Mouse (Mus musculus) liver, embryonic 13.5 days (tissue): ENCODE results near the gene Dip2b. TPM values are rescaled to one million over a fixed set of nuclear protein-coding genes. Genes with fewer than 3 reads are reported as not detected.
A peak's percentile ranks its signal among the peaks of the same experiment; 100 is the strongest.

Experiments used
- ATAC-seq: fragments of 200-750 bp; cut with Nextera tagmentation; 2 replicates; pipeline ENCODE4 v1.8.0; 2017; ENCODE audit warnings: low read depth, mild to moderate bottlenecking, moderate number of reproducible peaks, moderate library complexity
- DNase-seq: peaks from one replicate; pipeline ENCODE4 v3.0.0; 2022
- H3K27ac ChIP-seq: fragments of 300-500 bp; sonication (generic); 2 replicates; pipeline ENCODE4 v1.5.1; 2015; ENCODE audit warnings: moderate library complexity, mild to moderate bottlenecking, inconsistent platforms
- H3K27me3 ChIP-seq: fragments of 300-500 bp; sonication (generic); 2 replicates; pipeline ENCODE4 v1.6.1; 2015; ENCODE audit warnings: mild to moderate bottlenecking, inconsistent platforms
- H3K36me3 ChIP-seq: fragments of 300-500 bp; sonication (generic); 2 replicates; pipeline ENCODE4 v1.6.1; 2015; ENCODE audit warnings: mild to moderate bottlenecking, inconsistent platforms
- H3K4me1 ChIP-seq: fragments of 300-500 bp; sonication (generic); replicated peaks from 2 replicates; pipeline ENCODE4 v1.6.1; 2015; ENCODE audit warnings: inconsistent platforms
- H3K4me2 ChIP-seq: fragments of 300-500 bp; sonication (generic); 2 replicates; pipeline ENCODE4 v1.6.1; 2015; ENCODE audit warnings: inconsistent platforms, mild to moderate bottlenecking, moderate library complexity
- H3K4me3 ChIP-seq: fragments of 300-500 bp; sonication (generic); replicated peaks from 2 replicates; pipeline ENCODE4 v1.5.1; 2015; ENCODE audit warnings: mild to moderate bottlenecking, inconsistent platforms
- H3K9ac ChIP-seq: fragments of 300-500 bp; sonication (generic); 2 replicates; pipeline ENCODE4 v1.6.1; 2015; ENCODE audit warnings: mild to moderate bottlenecking, inconsistent platforms
- H3K9me3 ChIP-seq: fragments of 300-500 bp; sonication (generic); replicated peaks from 2 replicates; pipeline ENCODE4 v1.6.1; 2016; ENCODE audit warnings: inconsistent platforms
- WGBS: fragments of 180-500 bp; shearing (Covaris S2); methylation state at CpG from one replicate; pipeline ENCODE4 v1.1.7; 2015; ENCODE audit not compliant: insufficient replicate concordance; 5-methylcytosine and 5-hydroxymethylcytosine counted together
- polyA plus RNA-seq: library from polyadenylated mRNA; unstranded; fragments of >200 nt; fragmentation: Nextera tagmentation; extraction: Ambion mirVana; gene quantifications from 2 replicates; pipeline ENCODE4 v1.2.1, GENCODE M21; 2015

Gene Dip2b
- polyA plus RNA-seq, 1 experiment from 2014 or later: 2.2 TPM

DNA sequence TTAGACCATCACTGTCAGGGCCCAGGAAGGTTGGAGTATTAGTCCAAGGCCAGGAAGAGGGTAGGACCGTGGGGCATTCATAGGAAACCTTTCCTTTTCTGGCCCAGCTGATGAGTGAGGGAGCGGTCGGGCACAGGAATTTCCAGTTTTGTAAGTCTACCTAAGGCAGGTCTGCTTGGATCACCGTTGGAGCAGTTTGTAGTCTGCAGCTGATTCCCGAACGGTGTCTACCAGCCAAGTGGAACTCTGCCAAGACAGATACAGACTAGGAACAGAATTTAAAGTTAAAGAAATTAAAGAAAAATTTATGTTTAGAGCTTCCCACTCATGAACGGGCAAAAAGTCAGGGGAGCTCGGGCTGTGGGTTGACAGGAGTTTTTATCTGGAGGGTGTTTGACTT lies 9.0 kb upstream of the Dip2b start:
- ATAC-seq (no peak), DNase-seq (no peak)
- H3K36me3 ChIP-seq: no peaks in the 10 kb centered on the region
- H3K4me2 ChIP-seq: no peak overlapping the region
- H3K27ac ChIP-seq: no peak overlapping the region
- H3K9ac ChIP-seq: no peak overlapping the region
- no peaks in the 10 kb centered on the region for H3K27me3 ChIP-seq
- no peaks in the 10 kb centered on the region for H3K4me1 ChIP-seq
- no peaks in the 10 kb centered on the region for H3K9me3 ChIP-seq
- no peak overlapping the region for H3K4me3 ChIP-seq
- 64% methylated on average over 8 of the region's 8 CpGs for WGBS

DNA sequence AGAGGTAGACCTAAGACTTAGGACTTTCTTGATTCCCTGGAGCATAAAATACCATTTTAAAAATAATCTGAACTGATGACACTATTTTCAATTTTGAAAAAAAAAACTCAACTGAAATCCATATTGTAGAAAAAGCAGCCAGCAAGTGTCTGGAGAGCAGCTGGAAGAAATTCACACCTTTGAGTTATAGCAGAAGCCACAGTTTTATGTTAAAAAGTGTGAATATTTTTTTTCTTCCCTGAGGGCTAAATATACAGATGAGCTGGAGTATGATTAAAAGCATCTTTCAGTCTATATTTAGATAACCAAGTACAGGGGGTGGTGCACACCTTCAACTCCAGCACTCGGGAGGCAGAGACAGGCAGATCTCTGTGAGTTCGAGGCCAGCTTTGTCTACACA lies 8.6 kb upstream of the Dip2b start:
- Histone ChIP-seq H3K9ac (no peak overlapping the region), H3K4me1 (no peaks in the 10 kb centered on the region), H3K4me2 (no peak overlapping the region), H3K9me3 (no peaks in the 10 kb centered on the region), H3K27ac (no peak overlapping the region), H3K27me3 (no peaks in the 10 kb centered on the region), H3K36me3 (no peaks in the 10 kb centered on the region), H3K4me3 (no peak overlapping the region)
- no peak for ATAC-seq
- DNase-seq: no peak
- 53% methylated on average over 2 of the region's 2 CpGs for WGBS

DNA sequence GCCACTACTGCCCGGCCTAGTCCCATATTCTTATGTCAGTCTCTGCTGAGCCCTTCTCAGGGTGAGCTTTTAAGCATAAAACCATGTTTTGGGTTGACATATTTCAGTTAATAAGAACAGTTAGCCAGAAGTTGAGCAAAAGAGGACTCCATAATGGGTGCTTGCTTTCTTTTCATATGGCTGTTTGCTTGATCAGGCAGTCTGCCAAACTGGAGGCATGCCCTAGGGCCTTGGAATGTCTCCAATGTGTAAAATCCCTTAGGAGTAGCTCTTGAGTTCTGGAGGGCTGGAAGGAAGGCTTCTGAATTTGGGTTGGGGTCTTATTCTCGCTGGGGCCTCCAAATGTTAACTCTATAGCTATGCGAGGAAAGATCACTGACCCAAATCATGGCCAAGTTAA lies 5.9 kb upstream of the Dip2b start:
- Histone ChIP-seq H3K36me3 (no peaks in the 10 kb centered on the region), H3K27me3 (peaks cover 7% of the 10 kb centered on the region; the same call in 1 of the 2 replicates), H3K9ac (no peak overlapping the region), H3K4me3 (no peak overlapping the region), H3K27ac (no peak overlapping the region), H3K4me2 (no peak overlapping the region), H3K9me3 (no peaks in the 10 kb centered on the region), H3K4me1 (no peaks in the 10 kb centered on the region)
- no peak for ATAC-seq
- no peak for DNase-seq
- WGBS: 68% methylated on average over 3 of the region's 3 CpGs

DNA sequence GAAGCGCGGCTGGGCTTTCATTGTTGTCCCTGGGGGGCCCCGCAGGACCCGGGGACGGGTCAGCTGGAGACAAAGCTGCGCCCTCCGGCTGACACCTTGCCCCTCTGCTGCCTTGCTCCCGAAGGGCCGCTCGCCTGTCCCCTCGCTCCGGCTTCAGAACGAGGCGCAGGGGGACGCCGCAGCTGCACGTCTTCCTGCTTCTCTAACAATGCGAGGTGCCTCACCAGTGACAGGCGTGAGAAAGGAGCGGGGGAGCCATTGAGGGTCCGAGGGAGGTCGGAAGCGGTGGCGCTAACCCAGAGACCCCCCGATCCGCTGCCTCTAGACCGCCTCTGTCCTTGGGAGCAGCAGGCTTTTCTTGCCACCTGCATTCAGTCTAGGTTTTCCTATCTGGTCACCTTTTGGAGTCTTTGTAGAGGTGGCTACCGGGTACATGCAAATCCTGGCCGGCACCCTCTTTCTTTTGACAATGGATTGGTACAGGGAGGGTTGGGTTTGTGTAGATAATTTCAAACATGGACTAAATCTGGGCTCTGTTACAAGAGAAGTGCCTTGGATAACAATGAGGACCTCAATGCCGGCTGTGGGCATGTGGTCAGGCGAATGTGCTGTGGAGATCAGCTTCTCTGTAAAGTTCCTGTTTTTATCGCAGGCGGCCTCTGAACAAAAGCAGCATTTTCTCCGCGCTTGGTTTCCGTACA lies 687 bp downstream of the Dip2b start:
- no peaks in the 10 kb centered on the region for H3K9me3 ChIP-seq
- H3K27me3 ChIP-seq: peaks cover 36% of the 10 kb centered on the region
- under 1% methylated on average over 34 of the region's 36 CpGs for WGBS
- DNase-seq (peak; percentile 20), ATAC-seq (peak; percentile 40; the same call in 1 of the 2 replicates)
- H3K27ac ChIP-seq: peak overlapping the region; percentile 77
- peak overlapping the region; percentile 83 for H3K4me3 ChIP-seq
- H3K36me3 ChIP-seq: no peaks in the 10 kb centered on the region
- H3K4me1 ChIP-seq: peaks cover 34% of the 10 kb centered on the region
- peak overlapping the region; percentile 97 for H3K4me2 ChIP-seq
- peak overlapping the region; percentile 91 for H3K9ac ChIP-seq

DNA sequence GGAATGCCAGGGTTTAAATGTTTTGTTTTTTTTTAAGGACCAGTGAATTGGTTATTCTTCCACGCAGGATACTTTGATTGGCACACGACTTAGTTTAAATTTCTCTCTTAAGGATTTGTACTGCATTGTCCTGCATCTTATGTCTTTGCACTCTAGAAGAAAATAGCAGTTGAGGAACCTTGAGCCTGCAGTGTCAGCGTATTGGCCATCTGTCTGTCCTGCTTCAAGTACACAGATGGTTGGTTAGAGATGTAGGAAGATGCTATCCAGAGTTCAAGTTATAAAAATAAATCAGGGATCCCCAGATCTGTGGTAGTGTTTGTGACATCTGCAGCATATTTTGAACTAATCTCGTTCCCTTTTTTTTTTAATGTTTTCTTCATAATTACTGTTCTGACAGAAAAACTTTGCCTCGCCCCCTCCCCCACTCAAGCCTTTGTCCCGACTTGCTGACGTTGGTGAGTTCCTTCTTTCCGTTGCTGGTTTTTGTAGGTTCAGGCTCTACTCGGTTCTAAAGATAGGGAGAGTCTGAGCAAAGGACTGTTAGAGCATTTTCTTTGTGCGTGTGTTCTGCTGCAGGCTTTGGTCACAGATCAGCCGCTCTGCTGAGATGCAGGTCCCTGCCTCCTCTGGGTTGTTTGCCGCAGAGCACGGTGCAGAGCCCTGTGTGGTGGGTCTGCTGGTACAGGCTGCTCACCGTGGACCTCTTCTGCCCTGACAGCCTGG lies 2.2 kb downstream of the Dip2b start:
- no peaks in the 10 kb centered on the region for H3K9me3 ChIP-seq
- peaks cover 36% of the 10 kb centered on the region for H3K27me3 ChIP-seq
- DNase-seq (no peak), ATAC-seq (no peak)
- H3K4me2 ChIP-seq: peak overlapping the region; percentile 97
- H3K9ac ChIP-seq: no peak overlapping the region
- peaks cover 39% of the 10 kb centered on the region for H3K4me1 ChIP-seq
- no peaks in the 10 kb centered on the region for H3K36me3 ChIP-seq
- H3K27ac ChIP-seq: no peak overlapping the region
- 22% methylated on average over 14 of the region's 14 CpGs for WGBS
- H3K4me3 ChIP-seq: peak overlapping the region; percentile 11; the same call in 1 of the 2 replicates

DNA sequence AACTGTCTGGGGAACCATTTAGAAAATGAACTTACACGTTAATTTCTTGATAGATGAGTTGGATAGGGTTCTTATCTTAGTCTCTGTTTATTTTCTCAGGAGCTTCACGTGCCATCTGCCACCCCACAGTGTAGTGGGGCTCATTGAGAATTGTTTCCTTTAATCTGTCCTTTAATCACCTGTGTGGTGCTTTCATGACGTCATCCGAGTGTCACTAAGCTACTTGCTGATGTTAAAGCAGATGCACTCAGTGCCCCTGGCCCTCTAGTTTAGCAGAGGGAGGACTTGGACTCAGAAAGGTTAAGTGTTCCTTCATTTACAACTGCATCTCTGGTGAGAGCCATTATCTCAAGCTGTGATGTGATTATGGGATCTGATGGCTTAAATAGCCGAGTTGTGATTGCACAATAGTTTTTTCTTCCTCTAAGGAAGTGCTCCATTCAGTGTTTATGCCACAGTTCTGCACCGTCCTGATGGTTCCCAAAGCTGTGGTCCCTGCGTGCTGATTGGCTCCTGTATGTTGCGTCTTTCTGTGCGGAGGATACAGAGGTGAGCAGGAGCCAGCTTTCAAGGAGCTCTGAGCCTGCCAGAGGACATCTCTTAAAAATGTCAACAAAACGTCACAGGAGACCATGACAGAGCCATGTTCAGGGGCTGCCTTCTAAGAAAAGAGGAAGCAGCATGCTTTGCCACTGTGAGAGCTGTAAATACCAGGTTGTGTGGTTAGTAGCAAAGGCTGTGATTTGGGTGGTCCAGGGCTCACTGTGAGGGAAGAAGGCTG lies 3.0 kb downstream of the Dip2b start:
- Histone ChIP-seq H3K4me3 (no peak overlapping the region; the same call in 1 of the 2 replicates), H3K4me1 (peaks cover 45% of the 10 kb centered on the region), H3K27ac (no peak overlapping the region), H3K9ac (no peak overlapping the region), H3K36me3 (no peaks in the 10 kb centered on the region), H3K9me3 (no peaks in the 10 kb centered on the region), H3K27me3 (peaks cover 34% of the 10 kb centered on the region), H3K4me2 (peak overlapping the region; percentile 35)
- DNase-seq (no peak), ATAC-seq (no peak)
- 29% methylated on average over 10 of the region's 10 CpGs for WGBS

DNA sequence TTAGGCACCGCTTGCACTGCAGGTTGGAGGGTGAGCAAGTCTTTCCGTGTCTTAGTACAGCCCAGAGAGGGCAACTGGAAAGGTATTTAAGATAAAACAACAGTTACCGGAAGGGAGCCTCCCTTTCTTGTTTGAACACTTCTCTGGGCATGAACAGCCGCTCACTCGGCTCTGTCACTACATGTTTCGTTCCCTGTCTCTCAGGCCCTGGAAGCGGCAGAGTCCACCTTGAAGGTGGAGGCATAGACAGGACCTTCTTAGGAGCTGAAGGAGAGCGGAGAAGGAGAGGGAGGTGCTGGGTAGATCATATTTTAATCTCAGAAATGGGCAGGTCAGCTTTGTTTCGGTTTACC lies 3.6 kb downstream of the Dip2b start:
- Histone ChIP-seq H3K27me3 (peaks cover 29% of the 10 kb centered on the region), H3K27ac (no peak overlapping the region), H3K36me3 (no peaks in the 10 kb centered on the region), H3K4me1 (peaks cover 45% of the 10 kb centered on the region), H3K9ac (no peak overlapping the region), H3K9me3 (no peaks in the 10 kb centered on the region), H3K4me2 (peak overlapping the region; percentile 35; the same call in 1 of the 2 replicates), H3K4me3 (no peak overlapping the region)
- WGBS: 36% methylated on average over 9 of the region's 9 CpGs
- DNase-seq (no peak), ATAC-seq (no peak)

DNA sequence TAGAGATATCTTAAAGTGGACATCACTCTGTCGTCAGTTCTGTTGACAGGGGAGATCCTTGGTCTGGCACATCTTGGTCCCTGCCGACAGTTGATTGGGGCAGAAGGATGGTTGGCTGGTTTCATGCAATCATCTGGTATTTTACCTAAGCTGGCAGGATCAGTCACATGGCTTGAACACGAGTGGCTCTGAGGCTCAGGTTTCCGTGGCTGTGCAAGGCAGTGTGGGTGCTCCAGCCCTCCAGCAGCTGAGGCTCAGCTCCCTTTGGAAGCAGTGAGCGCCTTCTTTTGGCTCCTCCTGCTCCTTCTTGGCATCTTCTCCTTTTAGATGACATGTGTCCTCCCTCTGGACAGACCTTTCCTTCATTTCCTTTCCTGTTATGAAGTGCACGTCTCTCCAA lies 7.1 kb downstream of the Dip2b start:
- no peak overlapping the region for H3K9ac ChIP-seq
- H3K27me3 ChIP-seq: peaks cover 5% of the 10 kb centered on the region
- H3K4me1 ChIP-seq: peaks cover 29% of the 10 kb centered on the region
- ATAC-seq (no peak), DNase-seq (no peak)
- no peak overlapping the region for H3K4me2 ChIP-seq
- no peaks in the 10 kb centered on the region for H3K9me3 ChIP-seq
- 64% methylated on average over 6 of the region's 6 CpGs for WGBS
- peaks cover 3% of the 10 kb centered on the region; the same call in 1 of the 2 replicates for H3K36me3 ChIP-seq
- H3K4me3 ChIP-seq: no peak overlapping the region
- H3K27ac ChIP-seq: no peak overlapping the region

DNA sequence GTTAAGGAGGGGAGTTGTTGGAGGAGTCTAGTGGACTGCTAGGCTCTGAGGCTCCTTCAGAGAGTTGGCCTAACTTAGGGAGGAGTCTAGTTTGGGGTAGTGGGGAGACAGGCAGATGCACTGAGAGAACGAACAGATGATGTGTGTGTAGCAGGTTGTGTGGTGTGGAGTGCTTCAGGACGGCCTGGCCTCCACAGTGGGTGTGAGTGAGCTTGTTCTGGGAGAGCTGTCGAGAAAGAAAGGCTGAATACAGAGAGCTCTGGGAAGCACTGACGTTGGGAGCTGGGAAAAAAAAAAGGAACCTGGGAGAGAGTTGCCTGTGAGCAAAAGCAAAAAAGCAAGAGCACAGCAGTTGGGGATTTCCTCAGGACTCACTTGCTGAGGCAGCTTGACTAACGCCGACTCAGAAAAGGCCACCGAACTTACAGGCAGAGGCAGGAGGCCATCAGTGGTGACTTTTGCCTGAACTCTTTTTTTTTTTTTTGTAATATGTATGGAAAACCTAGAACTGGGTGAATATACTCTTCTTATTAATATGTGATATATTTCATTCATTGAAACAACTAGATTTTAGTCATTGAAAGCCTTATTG lies 11.1 kb downstream of the Dip2b start:
- WGBS: 70% methylated on average over 7 of the region's 7 CpGs
- no peak overlapping the region for H3K4me2 ChIP-seq
- H3K9ac ChIP-seq: no peak overlapping the region
- no peaks in the 10 kb centered on the region for H3K27me3 ChIP-seq
- no peak overlapping the region for H3K27ac ChIP-seq
- DNase-seq: no peak
- H3K4me3 ChIP-seq: no peak overlapping the region
- ATAC-seq: no peak
- no peaks in the 10 kb centered on the region for H3K9me3 ChIP-seq
- peaks cover 3% of the 10 kb centered on the region; the same call in 1 of the 2 replicates for H3K36me3 ChIP-seq
- peaks cover 19% of the 10 kb centered on the region for H3K4me1 ChIP-seq

DNA sequence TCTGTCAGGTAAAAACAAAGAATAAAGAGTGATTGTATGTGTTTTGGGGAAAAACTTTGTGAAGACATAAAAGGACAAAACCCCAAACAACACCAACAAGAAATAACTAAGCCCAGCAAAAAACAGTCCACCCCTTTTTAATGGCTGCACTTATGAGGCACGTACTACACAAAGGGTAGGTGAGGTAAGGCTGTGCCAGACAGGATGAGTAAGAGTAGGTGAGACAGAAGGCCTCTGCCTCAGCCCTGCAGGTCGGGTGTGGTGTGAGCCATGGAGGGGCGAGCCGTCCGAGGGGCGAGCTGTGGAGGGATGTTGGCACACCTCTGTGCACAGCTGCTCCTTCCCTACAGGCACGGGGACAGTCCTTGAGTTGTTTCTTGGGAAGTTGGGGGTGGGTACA lies 12.5 kb downstream of the Dip2b start:
- no peak for ATAC-seq
- 66% methylated on average over 7 of the region's 7 CpGs for WGBS
- Histone ChIP-seq H3K27ac (no peak overlapping the region), H3K9ac (no peak overlapping the region), H3K36me3 (peaks cover 3% of the 10 kb centered on the region; the same call in 1 of the 2 replicates), H3K9me3 (no peaks in the 10 kb centered on the region), H3K4me1 (peaks cover 11% of the 10 kb centered on the region), H3K27me3 (no peaks in the 10 kb centered on the region), H3K4me3 (no peak overlapping the region), H3K4me2 (no peak overlapping the region)
- DNase-seq: no peak

DNA sequence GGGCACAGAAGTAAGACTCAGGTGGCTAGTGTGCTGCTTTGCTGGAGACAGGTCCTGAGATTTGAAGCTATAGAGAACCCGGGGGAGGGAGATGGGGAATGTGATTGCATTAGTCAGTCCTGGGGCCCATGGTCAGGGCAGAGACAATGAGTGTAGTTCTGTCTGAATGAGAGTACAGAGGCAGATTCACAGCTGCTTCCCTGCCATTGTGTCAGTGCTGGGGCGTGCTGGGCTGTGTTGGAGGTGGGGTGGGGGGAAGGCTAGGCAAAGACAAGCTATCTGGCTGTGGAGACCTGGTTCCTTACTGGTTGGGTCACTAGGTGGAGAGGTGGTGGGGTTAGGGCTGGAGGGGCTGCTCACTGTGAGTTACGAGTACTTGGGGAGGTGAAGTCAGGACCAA lies 14.3 kb downstream of the Dip2b start:
- peaks cover 3% of the 10 kb centered on the region; the same call in 1 of the 2 replicates for H3K36me3 ChIP-seq
- no peak overlapping the region for H3K4me3 ChIP-seq
- no peak overlapping the region for H3K9ac ChIP-seq
- no peak overlapping the region for H3K4me2 ChIP-seq
- ATAC-seq: no peak
- WGBS: 55% methylated on average over 3 of the region's 3 CpGs
- H3K9me3 ChIP-seq: no peaks in the 10 kb centered on the region
- H3K27ac ChIP-seq: no peak overlapping the region
- DNase-seq: no peak
- no peaks in the 10 kb centered on the region for H3K27me3 ChIP-seq
- peaks cover 9% of the 10 kb centered on the region for H3K4me1 ChIP-seq
